ENCODE assay signal across 10 mouse cellular contexts in genomic region chr2:84937491-84938150, GRCm38 (mm10). TPM values are rescaled to one million over a fixed set of nuclear protein-coding genes. Genes with fewer than 3 reads are reported as not detected.
A peak's percentile ranks its signal among the peaks of the same experiment; 100 is the strongest.
DNase-seq lines count a peak whose midpoint lies in the region; ATAC-seq and TF ChIP-seq lines count a peak whose summit lies in the region.
"Had no signal": no experiment of that assay in that cellular context is flagged by ENCODE, and none has a peak within 500 bp of the region (broad histone marks: within the 10 kb centered on the region; RNA-seq: fewer than 3 reads in every experiment).

No protein-coding gene starts in this region.

- H3K27me3 ChIP-seq in heart, embryonic 10.5 days (ENCODE audit: insufficient read depth, poor library complexity, severe bottlenecking): no peaks in the 10 kb centered on the region
- H3K27me3 ChIP-seq in hindbrain, embryonic 12.5 days: no peaks in the 10 kb centered on the region
- H3K27me3 ChIP-seq in lung, postnatal 0 days (replicated peaks; ENCODE audit: insufficient read depth, low read length): no peaks in the 10 kb centered on the region
- no peaks in the 10 kb centered on the region; the same call in 1 of the 2 replicates for H3K27me3 ChIP-seq in cerebellum, adult 2 months (ENCODE audit: control insufficient read depth, insufficient read depth, low read length)

- no peak for DNase-seq in heart, embryonic 10.5 days (ENCODE audit: low spot score)
- no peak for DNase-seq in heart, postnatal 4 days
- DNase-seq in lung, postnatal 0 days (ENCODE audit: low spot score): peak; percentile 73
- no peak for DNase-seq in cerebellum, adult 2 months
- no peak for DNase-seq in left cerebral cortex, postnatal 14 days (ENCODE audit: low spot score in 2 of 2)
- no peak for DNase-seq in thymus, postnatal 4 days
- DNase-seq: thymus, postnatal 14 days had no signal

- no peak for TF ChIP-seq CTCF in bone marrow, adult 2 months (IDR thresholded peaks at IDR 0.05; ENCODE audit: control insufficient read depth, insufficient read depth, low read length)
- no peak for TF ChIP-seq CTCF in lung, postnatal 0 days (IDR thresholded peaks at IDR 0.05)
- TF ChIP-seq CTCF in cerebellum, adult 2 months (IDR thresholded peaks at IDR 0.05; ENCODE audit: borderline replicate concordance, insufficient read depth, low read depth, low read length): no peak

- peak overlapping the region; percentile 56 for H3K4me2 ChIP-seq in hindbrain, embryonic 12.5 days (replicated peaks)
- H3K4me2 ChIP-seq in lung, postnatal 0 days (replicated peaks; ENCODE audit: low read depth, low read length): peak overlapping the region; percentile 58

- no peak for ATAC-seq in hindbrain, embryonic 12.5 days (ENCODE audit: low FRiP score)
- peak; percentile 16; the same call in 1 of the 2 replicates for ATAC-seq in lung, postnatal 0 days

- intact Hi-C loops in left cerebral cortex, postnatal 14 days (cut with DNase I): no loop called here

- no peaks in the 10 kb centered on the region for H3K9me3 ChIP-seq in heart, embryonic 10.5 days
- no peaks in the 10 kb centered on the region for H3K9me3 ChIP-seq in hindbrain, embryonic 12.5 days (replicated peaks)
- no peaks in the 10 kb centered on the region for H3K9me3 ChIP-seq in lung, postnatal 0 days (ENCODE audit: low read length)

- peak overlapping the region; percentile 90 for H3K27ac ChIP-seq in heart, embryonic 10.5 days
- peak overlapping the region; percentile 97 for H3K27ac ChIP-seq in bone marrow, adult 2 months (ENCODE audit: control insufficient read depth, insufficient read depth, low read depth, low read length, poor library complexity)
- H3K27ac ChIP-seq in hindbrain, embryonic 12.5 days: no peak overlapping the region; the same call in 1 of the 2 replicates
- H3K27ac ChIP-seq in lung, postnatal 0 days (ENCODE audit: low read length): peak overlapping the region; percentile 80
- no peak overlapping the region for H3K27ac ChIP-seq in cerebellum, adult 2 months (ENCODE audit: insufficient read depth, low read length)

- WGBS in heart, embryonic 10.5 days: 50% methylated on average over 3 of the region's 3 CpGs
- 12% methylated on average over 3 of the region's 3 CpGs for WGBS in bone marrow, adult 2 months
- 61% methylated on average over 3 of the region's 3 CpGs for WGBS in hindbrain, embryonic 12.5 days
- 8% methylated on average over 3 of the region's 3 CpGs for WGBS in lung, postnatal 0 days
- WGBS in cerebellum, adult 2 months: 48% methylated on average over 3 of the region's 3 CpGs

- H3K36me3 ChIP-seq in heart, embryonic 10.5 days: peaks cover 22% of the 10 kb centered on the region; the same call in 1 of the 2 replicates
- H3K36me3 ChIP-seq in hindbrain, embryonic 12.5 days: no peaks in the 10 kb centered on the region
- 0 out of 2 replicates have a peak, but pooled peaks cover 5% of the 10 kb centered on the region for H3K36me3 ChIP-seq in lung, postnatal 0 days (ENCODE audit: insufficient read depth, low read length)

- TF ChIP-seq EP300 in lung, postnatal 0 days (IDR thresholded peaks at IDR 0.05): no peak; the same call in 1 of the 2 replicates

- no peak overlapping the region for H3K9ac ChIP-seq in hindbrain, embryonic 12.5 days
- H3K9ac ChIP-seq in lung, postnatal 0 days (replicated peaks; ENCODE audit: low read depth): peak overlapping the region; percentile 52

- no peak for TF ChIP-seq POLR2A in bone marrow, adult 2 months (IDR thresholded peaks at IDR 0.05; ENCODE audit: borderline replicate concordance, control insufficient read depth, low read depth, low read length)
- TF ChIP-seq POLR2A in cerebellum, adult 2 months (IDR thresholded peaks at IDR 0.05; ENCODE audit: borderline replicate concordance, insufficient read depth, low read length): no peak

- peak overlapping the region; percentile 63 for H3K4me3 ChIP-seq in heart, embryonic 10.5 days
- peak overlapping the region; percentile 79 for H3K4me3 ChIP-seq in bone marrow, adult 2 months (replicated peaks; ENCODE audit: control insufficient read depth, low read depth, low read length)
- peak overlapping the region; percentile 36; the same call in 1 of the 2 replicates for H3K4me3 ChIP-seq in hindbrain, embryonic 12.5 days
- peak overlapping the region; percentile 50 for H3K4me3 ChIP-seq in lung, postnatal 0 days (ENCODE audit: low read depth, low read length)
- H3K4me3 ChIP-seq in cerebellum, adult 2 months (replicated peaks; ENCODE audit: insufficient read depth, low read depth, low read length): no peak overlapping the region

- H3K4me1 ChIP-seq in heart, embryonic 10.5 days: peaks cover 24% of the 10 kb centered on the region
- H3K4me1 ChIP-seq in bone marrow, adult 2 months (ENCODE audit: control insufficient read depth, insufficient read depth, low read length): peaks cover 6% of the 10 kb centered on the region
- H3K4me1 ChIP-seq in hindbrain, embryonic 12.5 days: peaks cover 3% of the 10 kb centered on the region; the same call in 1 of the 2 replicates
- H3K4me1 ChIP-seq in lung, postnatal 0 days (ENCODE audit: insufficient read depth, low read depth, low read length): no peaks in the 10 kb centered on the region; the same call in 1 of the 2 replicates
- H3K4me1 ChIP-seq in cerebellum, adult 2 months (ENCODE audit: control insufficient read depth, insufficient read depth, low read length): no peaks in the 10 kb centered on the region; the same call in 1 of the 2 replicates

RNA-seq across cellular contexts. Expression of gene Slc43a3, which starts 1.2 kb away (rescaled TPM):
- polyA plus RNA-seq in heart, embryonic 10.5 days (2016; fragmentation: Nextera tagmentation; extraction: Ambion mirVana): 48.4 and 50.9 TPM in 2 replicates
- 10 to 100 TPM; 44.1 to 52.6 TPM for total RNA-seq in heart, postnatal 4 days (2021)
- polyA plus RNA-seq in bone marrow, adult 2 months (2011; ENCODE audit: insufficient read depth, insufficient read length, low replicate concordance, missing spikeins): 80.0 and 90.6 TPM in 2 replicates
- 20.7 and 21.2 TPM in 2 replicates for polyA plus RNA-seq in hindbrain, embryonic 12.5 days (2016; fragmentation: Nextera tagmentation; extraction: Ambion mirVana)
- 121 and 122 TPM in 2 replicates for polyA plus RNA-seq in lung, postnatal 0 days (2015; fragmentation: Nextera tagmentation; extraction: Ambion mirVana)
- polyA plus RNA-seq in cerebellum, adult 2 months (2012; rRNA removed): 0.82 and 1.3 TPM in 2 replicates
- 1 to 10 TPM in 1 of 2 experiments, under 1 TPM in 1; 0.99 to 1.1 TPM for total RNA-seq in left cerebral cortex, postnatal 14 days (2021)

RNA-seq across cellular contexts. Expression of gene Prg2, which starts 42.6 kb away (rescaled TPM):
- 0.64 TPM in 1 of 2 replicates, not detected in the other for polyA plus RNA-seq in heart, embryonic 10.5 days (2016; fragmentation: Nextera tagmentation; extraction: Ambion mirVana)
- total RNA-seq in heart, postnatal 4 days (2021): not detected
- 248 and 464 TPM in 2 replicates for polyA plus RNA-seq in bone marrow, adult 2 months (2011; ENCODE audit: insufficient read depth, insufficient read length, low replicate concordance, missing spikeins)
- 0.26 TPM in 1 of 2 replicates, not detected in the other for polyA plus RNA-seq in hindbrain, embryonic 12.5 days (2016; fragmentation: Nextera tagmentation; extraction: Ambion mirVana)
- not detected in 2 replicates for polyA plus RNA-seq in lung, postnatal 0 days (2015; fragmentation: Nextera tagmentation; extraction: Ambion mirVana)
- polyA plus RNA-seq in cerebellum, adult 2 months (2012; rRNA removed): 0.14 and 0.23 TPM in 2 replicates
- total RNA-seq in left cerebral cortex, postnatal 14 days (2021): not detected

RNA-seq across cellular contexts. Expression of gene Prg3, which starts 50.4 kb away (rescaled TPM):
- polyA plus RNA-seq in heart, embryonic 10.5 days (2016; fragmentation: Nextera tagmentation; extraction: Ambion mirVana): 0.31 TPM in 1 of 2 replicates, not detected in the other
- total RNA-seq in heart, postnatal 4 days (2021): not detected
- 10.6 and 22.8 TPM in 2 replicates for polyA plus RNA-seq in bone marrow, adult 2 months (2011; ENCODE audit: insufficient read depth, insufficient read length, low replicate concordance, missing spikeins)
- not detected in 2 replicates for polyA plus RNA-seq in hindbrain, embryonic 12.5 days (2016; fragmentation: Nextera tagmentation; extraction: Ambion mirVana)
- polyA plus RNA-seq in lung, postnatal 0 days (2015; fragmentation: Nextera tagmentation; extraction: Ambion mirVana): not detected in 2 replicates
- not detected in 2 replicates for polyA plus RNA-seq in cerebellum, adult 2 months (2012; rRNA removed)
- total RNA-seq in left cerebral cortex, postnatal 14 days (2021): not detected
- polyA plus RNA-seq: gonadal fat pad, adult 2 months had no signal

RNA-seq across cellular contexts. Expression of gene Rtn4rl2, which starts 51.1 kb away (rescaled TPM):
- 0.33 and 0.88 TPM in 2 replicates for polyA plus RNA-seq in heart, embryonic 10.5 days (2016; fragmentation: Nextera tagmentation; extraction: Ambion mirVana)
- 1 to 10 TPM; 3.2 to 4.1 TPM for total RNA-seq in heart, postnatal 4 days (2021)
- polyA plus RNA-seq in bone marrow, adult 2 months (2011; ENCODE audit: insufficient read depth, insufficient read length, low replicate concordance, missing spikeins): not detected in 2 replicates
- 5.2 and 6.4 TPM in 2 replicates for polyA plus RNA-seq in hindbrain, embryonic 12.5 days (2016; fragmentation: Nextera tagmentation; extraction: Ambion mirVana)
- 0.62 and 1.1 TPM in 2 replicates for polyA plus RNA-seq in lung, postnatal 0 days (2015; fragmentation: Nextera tagmentation; extraction: Ambion mirVana)
- polyA plus RNA-seq in cerebellum, adult 2 months (2012; rRNA removed): 1.2 and 1.7 TPM in 2 replicates
- 10 to 100 TPM; 92.2 to 95.0 TPM for total RNA-seq in left cerebral cortex, postnatal 14 days (2021)

Comparison
In these comparisons a context has a peak if more than half of its experiments do, and no peak if none do; other contexts are left out.
1. H3K27ac ChIP-seq: peak in heart, embryonic 10.5 days (single experiment), bone marrow, adult 2 months (single experiment) and lung, postnatal 0 days (single experiment); none in hindbrain, embryonic 12.5 days (single experiment) and cerebellum, adult 2 months (single experiment).
2. RNA of gene Prg2, which starts 42.6 kb away (polyA plus RNA-seq): 248 to 464 TPM in bone marrow, adult 2 months; 0.64 TPM in heart, embryonic 10.5 days, 0.26 TPM in hindbrain, embryonic 12.5 days, 0.14 to 0.23 TPM in cerebellum, adult 2 months and not detected in lung, postnatal 0 days; every median in the first group is over 100 times any median in the second.